Mouse (Mus musculus) kidney, adult 2 months (tissue): ENCODE results near the gene Cby3.

Source experiments
- CTCF ChIP-seq: fragments of 200-500 bp; conservative IDR thresholded peaks from 2 replicates; pipeline ENCODE4 v1.5.1; 2011; ENCODE audit warnings: low read depth, mild to moderate bottlenecking, control low read depth, low read length, moderate library complexity, mixed read lengths; ENCODE audit not compliant: insufficient read depth, insufficient read length
- POLR2A ChIP-seq: fragments of 200-500 bp; IDR thresholded peaks from one replicate; pipeline ENCODE4 v1.6.1; 2011; ENCODE audit warnings: low read depth, low read length, control low read depth

GRCm38 (mm10) chr11:50321239-50321638 lies 33.0 kb upstream of the Cby3 start:
- TF ChIP-seq POLR2A: no peak
- TF ChIP-seq CTCF: no peak
